Mouse (Mus musculus): ENCODE measurements at regions not wholly inside any gene's neighbourhood (a gene's known extent, or its start where the extent isn't known, plus 50 kb on each side); places are given as distances from the start of the nearest gene placed in this dataset.
"Not testable (repeated sequence)": the region's sequence is repeated elsewhere in the genome, so short reads cannot be mapped to it uniquely, and the experiment has no call there.

DNA sequence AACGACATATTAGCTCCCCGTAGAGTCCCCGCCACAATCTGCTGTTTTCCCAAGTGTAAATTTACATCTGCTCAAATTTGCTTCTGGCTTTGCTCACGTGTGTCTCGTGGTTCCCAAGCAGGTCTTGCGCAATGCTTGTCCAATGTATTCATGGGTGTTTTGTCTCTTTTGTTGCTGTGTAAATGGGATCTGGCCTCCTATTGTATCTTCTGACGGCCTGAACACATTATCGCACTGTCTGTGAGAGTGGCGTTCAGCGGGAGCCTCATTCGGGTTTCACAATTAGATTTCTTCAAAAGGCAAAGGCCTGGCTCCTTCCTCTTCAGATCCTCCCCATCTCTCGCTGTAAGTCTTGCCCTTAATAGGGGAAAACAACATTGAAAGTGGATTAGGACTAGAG is 274.5 kb downstream of the Fam19a5 start:
- Histone ChIP-seq H3K9me3 (replicated peaks) (no peaks in the 10 kb centered on the region), H3K27ac (no peak overlapping the region), H3K9ac (no peak overlapping the region), H3K4me3 (no peak overlapping the region), H3K36me3 (no peaks in the 10 kb centered on the region), H3K4me2 (no peak overlapping the region), H3K27me3 (no peaks in the 10 kb centered on the region), H3K4me1 (replicated peaks) (no peaks in the 10 kb centered on the region)
- 85% methylated on average over 12 of the region's 12 CpGs for WGBS
- ATAC-seq (replicated peaks; ENCODE audit: insufficient number of reproducible peaks, insufficient read depth, low FRiP score, low read depth), result no peak

DNA sequence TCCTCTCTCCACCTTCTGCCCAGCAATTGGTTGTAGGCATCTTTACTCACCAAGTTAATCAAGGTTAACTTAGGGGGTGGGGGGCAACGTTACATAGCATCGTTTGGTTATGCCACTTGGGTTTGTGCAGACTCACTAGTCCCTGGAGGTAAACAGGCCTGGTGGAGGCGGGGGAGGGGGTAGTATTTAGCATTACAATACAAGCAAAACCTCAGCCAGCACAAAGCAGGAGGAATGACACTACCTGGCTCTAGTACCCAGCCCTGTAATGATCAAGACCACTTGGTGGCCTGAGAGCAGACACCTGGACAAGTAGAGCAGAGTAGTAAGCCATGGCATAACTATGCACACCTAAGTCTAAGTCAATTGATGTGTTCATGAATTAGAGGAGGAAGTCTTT is 298.0 kb downstream of the Fam19a5 start:
- Histone ChIP-seq H3K4me3 (no peak overlapping the region), H3K9me3 (replicated peaks) (no peaks in the 10 kb centered on the region), H3K27ac (no peak overlapping the region), H3K4me2 (no peak overlapping the region), H3K9ac (no peak overlapping the region), H3K4me1 (replicated peaks) (no peaks in the 10 kb centered on the region), H3K27me3 (no peaks in the 10 kb centered on the region), H3K36me3 (no peaks in the 10 kb centered on the region)
- no peak for ATAC-seq (replicated peaks; ENCODE audit: insufficient number of reproducible peaks, insufficient read depth, low FRiP score, low read depth)
- 48% methylated on average over 3 of the region's 3 CpGs for WGBS

DNA sequence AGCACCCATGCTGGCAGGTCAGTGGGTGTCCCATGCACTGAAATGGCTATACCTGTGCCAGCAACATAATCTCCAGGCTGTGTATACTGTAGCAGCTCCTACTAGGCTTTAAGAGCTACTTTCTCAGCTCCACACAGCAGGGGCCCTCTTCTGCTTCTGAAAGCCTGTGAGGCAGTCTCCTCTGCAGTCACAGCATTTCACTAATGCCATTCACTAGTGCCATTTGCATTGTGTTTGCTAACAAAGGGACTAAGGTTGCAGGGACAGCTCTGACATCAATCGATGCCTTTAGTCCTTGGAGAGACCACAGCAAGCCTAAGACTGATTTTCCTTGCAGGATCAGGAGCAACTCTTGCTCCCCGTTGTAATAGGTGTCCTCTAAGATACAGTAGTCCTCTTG is 315.0 kb downstream of the Fam19a5 start:
- H3K4me2 ChIP-seq, result no peak overlapping the region
- peaks cover 6% of the 10 kb centered on the region; the same call in 1 of the 2 replicates for H3K27me3 ChIP-seq
- no peaks in the 10 kb centered on the region for H3K9me3 ChIP-seq (replicated peaks)
- no peaks in the 10 kb centered on the region for H3K4me1 ChIP-seq (replicated peaks)
- 23% methylated on average over 2 of the region's 2 CpGs for WGBS
- no peak overlapping the region for H3K27ac ChIP-seq
- no peak for ATAC-seq (replicated peaks; ENCODE audit: insufficient number of reproducible peaks, insufficient read depth, low FRiP score, low read depth)
- H3K9ac ChIP-seq, result no peak overlapping the region
- H3K36me3 ChIP-seq, result no peaks in the 10 kb centered on the region
- H3K4me3 ChIP-seq, result no peak overlapping the region

DNA sequence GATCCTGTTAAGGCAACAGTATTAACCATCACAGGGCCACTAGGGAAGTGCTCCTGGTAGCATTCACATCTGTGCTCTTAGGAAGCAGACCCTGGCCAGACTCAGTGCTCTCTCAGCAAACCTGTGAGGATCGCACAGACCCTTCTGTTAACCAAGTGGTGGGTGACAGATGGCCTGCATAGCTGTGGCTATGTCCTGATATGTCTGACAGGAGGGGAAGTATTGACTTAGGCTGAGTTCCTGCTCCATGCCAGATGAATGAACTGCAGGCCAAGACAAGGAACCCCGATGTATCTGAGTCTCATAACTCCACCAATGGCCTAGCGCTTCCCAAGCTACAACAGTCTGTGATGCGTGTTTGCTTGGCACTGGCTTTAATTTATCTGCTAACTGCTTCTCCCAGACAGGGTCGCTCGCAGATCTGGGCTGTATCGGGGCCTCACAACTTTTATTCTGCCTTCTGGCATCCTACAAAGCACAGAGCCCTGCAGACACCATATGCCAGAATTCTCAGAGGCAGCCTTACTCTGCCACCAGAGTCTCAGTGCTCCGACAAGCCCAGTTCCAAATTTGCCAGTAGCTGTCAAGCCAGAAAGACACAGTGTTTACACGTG is 332.3 kb downstream of the Fam19a5 start:
- ATAC-seq (replicated peaks; ENCODE audit: insufficient number of reproducible peaks, insufficient read depth, low FRiP score, low read depth), result no peak
- Histone ChIP-seq H3K4me2 (no peak overlapping the region), H3K9ac (no peak overlapping the region), H3K27ac (no peak overlapping the region), H3K4me3 (no peak overlapping the region), H3K4me1 (replicated peaks) (no peaks in the 10 kb centered on the region), H3K36me3 (no peaks in the 10 kb centered on the region), H3K9me3 (replicated peaks) (no peaks in the 10 kb centered on the region), H3K27me3 (no peaks in the 10 kb centered on the region)
- WGBS, result 63% methylated on average over 9 of the region's 9 CpGs

DNA sequence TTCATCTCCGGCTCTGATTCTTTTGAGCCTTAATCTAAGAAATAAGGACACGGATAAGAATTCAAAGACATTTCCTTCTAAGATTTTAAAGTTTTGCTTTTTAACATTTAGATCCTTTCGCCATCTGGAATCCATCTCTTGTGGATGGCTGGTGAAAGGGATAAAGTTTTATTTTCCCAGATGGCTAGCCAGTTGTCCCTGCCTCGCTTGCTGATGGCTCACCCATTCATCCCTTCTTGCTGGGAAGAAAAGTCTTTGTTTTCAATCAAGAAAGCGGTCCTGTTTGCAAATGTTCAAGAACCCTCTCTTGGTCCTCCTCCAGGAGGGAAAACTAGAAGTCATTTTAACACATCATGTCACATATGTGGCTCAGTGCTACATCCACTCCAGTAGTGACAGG is 346.8 kb downstream of the Fam19a5 start:
- Histone ChIP-seq H3K4me1 (replicated peaks) (no peaks in the 10 kb centered on the region), H3K27me3 (no peaks in the 10 kb centered on the region), H3K4me3 (no peak overlapping the region), H3K4me2 (no peak overlapping the region), H3K9ac (no peak overlapping the region), H3K27ac (no peak overlapping the region), H3K9me3 (replicated peaks) (no peaks in the 10 kb centered on the region), H3K36me3 (no peaks in the 10 kb centered on the region)
- no peak for ATAC-seq (replicated peaks; ENCODE audit: insufficient number of reproducible peaks, insufficient read depth, low FRiP score, low read depth)
- WGBS, result 80% methylated on average over 5 of the region's 5 CpGs

- not testable (repeated sequence) for H3K36me3 ChIP-seq; ATAC-seq (replicated peaks; ENCODE audit: insufficient number of reproducible peaks, insufficient read depth, low FRiP score, low read depth); H3K27me3 ChIP-seq; H3K4me3 ChIP-seq; H3K9ac ChIP-seq; H3K27ac ChIP-seq; H3K4me2 ChIP-seq; H3K9me3 ChIP-seq (replicated peaks); H3K4me1 ChIP-seq (replicated peaks)
- 82% methylated on average over 6 of the region's 6 CpGs for WGBS
Measured at GRCm38 (mm10) chr15:87894866-87895265, 350.8 kb downstream of the Fam19a5 start.

- Histone ChIP-seq H3K27ac (no peak overlapping the region), H3K9ac (no peak overlapping the region), H3K27me3 (no peaks in the 10 kb centered on the region), H3K9me3 (replicated peaks) (no peaks in the 10 kb centered on the region), H3K4me2 (no peak overlapping the region), H3K36me3 (no peaks in the 10 kb centered on the region), H3K4me1 (replicated peaks) (no peaks in the 10 kb centered on the region), H3K4me3 (no peak overlapping the region)
- no peak for ATAC-seq (replicated peaks; ENCODE audit: insufficient number of reproducible peaks, insufficient read depth, low FRiP score, low read depth)
- 69% methylated on average over 4 of the region's 4 CpGs for WGBS
Measured at GRCm38 (mm10) chr15:87898655-87899054, 354.6 kb downstream of the Fam19a5 start.

- Histone ChIP-seq H3K27ac (no peak overlapping the region), H3K27me3 (no peaks in the 10 kb centered on the region), H3K4me1 (replicated peaks) (no peaks in the 10 kb centered on the region), H3K4me2 (no peak overlapping the region), H3K36me3 (no peaks in the 10 kb centered on the region), H3K4me3 (no peak overlapping the region), H3K9ac (no peak overlapping the region), H3K9me3 (replicated peaks) (no peaks in the 10 kb centered on the region)
- 77% methylated on average over 6 of the region's 6 CpGs for WGBS
- ATAC-seq (replicated peaks; ENCODE audit: insufficient number of reproducible peaks, insufficient read depth, low FRiP score, low read depth), result no peak
Measured at GRCm38 (mm10) chr15:87904436-87904835, 360.3 kb downstream of the Fam19a5 start.

GRCm38 (mm10) chr15:87906310-87906709 is 362.2 kb downstream of the Fam19a5 start:
- Histone ChIP-seq H3K27ac (no peak overlapping the region), H3K4me1 (replicated peaks) (no peaks in the 10 kb centered on the region), H3K9me3 (replicated peaks) (no peaks in the 10 kb centered on the region), H3K36me3 (no peaks in the 10 kb centered on the region), H3K27me3 (no peaks in the 10 kb centered on the region), H3K4me2 (no peak overlapping the region), H3K4me3 (no peak overlapping the region), H3K9ac (no peak overlapping the region)
- WGBS, result 68% methylated on average over 5 of the region's 5 CpGs
- ATAC-seq (replicated peaks; ENCODE audit: insufficient number of reproducible peaks, insufficient read depth, low FRiP score, low read depth), result no peak

GRCm38 (mm10) chr15:87922091-87922490 is 378.0 kb downstream of the Fam19a5 start:
- Histone ChIP-seq H3K4me1 (replicated peaks) (no peaks in the 10 kb centered on the region), H3K4me3 (no peak overlapping the region), H3K4me2 (no peak overlapping the region), H3K9ac (no peak overlapping the region), H3K36me3 (no peaks in the 10 kb centered on the region), H3K27me3 (no peaks in the 10 kb centered on the region), H3K27ac (no peak overlapping the region), H3K9me3 (replicated peaks) (no peaks in the 10 kb centered on the region)
- 69% methylated on average over 9 of the region's 9 CpGs for WGBS
- no peak for ATAC-seq (replicated peaks; ENCODE audit: insufficient number of reproducible peaks, insufficient read depth, low FRiP score, low read depth)

- H3K9ac ChIP-seq, result no peak overlapping the region
- no peak overlapping the region for H3K4me2 ChIP-seq
- no peaks in the 10 kb centered on the region for H3K27me3 ChIP-seq
- H3K4me1 ChIP-seq (replicated peaks), result no peaks in the 10 kb centered on the region
- no peak overlapping the region for H3K4me3 ChIP-seq
- H3K36me3 ChIP-seq, result no peaks in the 10 kb centered on the region
- H3K27ac ChIP-seq, result no peak overlapping the region
- ATAC-seq (replicated peaks; ENCODE audit: insufficient number of reproducible peaks, insufficient read depth, low FRiP score, low read depth), result no peak
- H3K9me3 ChIP-seq (replicated peaks), result no peaks in the 10 kb centered on the region
- 66% methylated on average over 4 of the region's 4 CpGs for WGBS
Measured at GRCm38 (mm10) chr15:87922781-87923446, 378.8 kb downstream of the Fam19a5 start.

GRCm38 (mm10) chr15:87923906-87924305 is 379.8 kb downstream of the Fam19a5 start:
- no peak overlapping the region for H3K27ac ChIP-seq
- H3K4me1 ChIP-seq (replicated peaks), result no peaks in the 10 kb centered on the region
- H3K4me2 ChIP-seq, result no peak overlapping the region
- WGBS, result 38% methylated on average over 9 of the region's 9 CpGs
- no peak overlapping the region for H3K9ac ChIP-seq
- no peaks in the 10 kb centered on the region for H3K27me3 ChIP-seq
- no peaks in the 10 kb centered on the region for H3K9me3 ChIP-seq (replicated peaks)
- H3K4me3 ChIP-seq, result no peak overlapping the region
- ATAC-seq (replicated peaks; ENCODE audit: insufficient number of reproducible peaks, insufficient read depth, low FRiP score, low read depth), result no peak
- no peaks in the 10 kb centered on the region for H3K36me3 ChIP-seq

Data from heart, embryonic 15.5 days (tissue).